Mouse (Mus musculus): Measurements from ENCODE around the gene Traf3. TPM values are rescaled to one million over a fixed set of nuclear protein-coding genes. Genes with fewer than 3 reads are reported as not detected.

The Traf3 gene
- polyA plus RNA-seq, 1 experiment from 2014 or later: 18.7 TPM

DNA sequence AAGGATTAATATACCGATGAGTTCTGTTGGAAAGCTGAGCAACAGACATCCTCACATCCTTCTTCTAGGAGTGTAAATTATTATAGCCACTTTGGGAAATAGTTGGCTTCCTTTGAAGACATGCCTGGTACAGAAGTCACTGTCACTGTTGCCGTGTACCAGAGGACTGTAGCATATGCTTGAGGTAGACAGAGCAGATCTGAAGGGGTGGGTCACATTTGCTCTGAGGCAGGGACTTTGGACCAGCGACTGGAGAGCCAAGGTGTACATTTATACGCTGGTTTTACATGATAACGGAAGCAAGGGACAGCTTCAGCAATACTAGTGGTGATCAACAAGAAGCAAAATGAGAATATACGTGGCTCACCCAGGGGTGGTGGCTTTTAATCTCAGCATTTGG, 52.7 kb downstream of the Traf3 start:
- Histone ChIP-seq H3K27me3 (no peaks in the 10 kb centered on the region), H3K9me3 (no peaks in the 10 kb centered on the region), H3K4me3 (no peak overlapping the region), H3K36me3 (peaks cover 25% of the 10 kb centered on the region), H3K4me2 (no peak overlapping the region), H3K27ac (replicated peaks) (no peak overlapping the region), H3K9ac (no peak overlapping the region), H3K4me1 (replicated peaks) (no peaks in the 10 kb centered on the region)
- ATAC-seq (ENCODE audit: low FRiP score, low read depth): no peak
- 98% methylated on average over 6 of the region's 6 CpGs for WGBS

DNA sequence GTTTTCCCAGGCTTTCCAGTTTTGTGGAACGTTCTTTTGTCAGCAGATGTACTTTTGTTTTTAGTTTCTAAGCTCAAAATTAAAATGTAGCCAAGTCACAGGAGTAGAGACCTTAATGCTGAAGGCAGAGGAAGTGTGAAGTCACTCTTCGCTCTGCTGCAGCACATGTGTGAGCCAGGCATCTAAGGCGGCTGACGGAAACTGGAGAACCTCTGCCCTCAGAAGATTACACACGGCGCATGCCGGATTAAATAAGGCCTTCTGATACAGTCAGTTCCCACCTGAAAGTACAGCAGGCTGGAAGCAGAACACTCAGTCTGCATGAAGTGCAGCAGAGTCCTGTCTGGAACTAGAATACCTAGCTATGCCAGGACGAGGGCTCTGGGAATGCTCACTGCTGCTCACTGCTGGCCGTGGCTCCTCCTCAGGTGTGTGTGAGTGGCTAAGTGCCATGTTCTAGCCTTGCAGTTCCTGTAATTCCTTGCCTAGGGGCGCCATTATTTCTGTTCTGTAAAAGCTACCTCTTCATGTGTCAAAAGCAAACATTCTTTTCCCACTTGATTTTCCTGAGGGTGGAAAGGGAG, 59.1 kb downstream of the Traf3 start:
- H3K9me3 ChIP-seq: no peaks in the 10 kb centered on the region
- no peak overlapping the region for H3K4me2 ChIP-seq
- H3K9ac ChIP-seq: no peak overlapping the region
- H3K36me3 ChIP-seq: peaks cover 20% of the 10 kb centered on the region
- H3K4me3 ChIP-seq: no peak overlapping the region
- no peak for ATAC-seq (ENCODE audit: low FRiP score, low read depth)
- peak overlapping the region; percentile 6; the same call in 1 of the 2 replicates for H3K27ac ChIP-seq (replicated peaks)
- 0 out of 2 replicates have a peak, but pooled peaks cover 9% of the 10 kb centered on the region for H3K4me1 ChIP-seq (replicated peaks)
- 74% methylated on average over 10 of the region's 10 CpGs for WGBS
- H3K27me3 ChIP-seq: no peaks in the 10 kb centered on the region

DNA sequence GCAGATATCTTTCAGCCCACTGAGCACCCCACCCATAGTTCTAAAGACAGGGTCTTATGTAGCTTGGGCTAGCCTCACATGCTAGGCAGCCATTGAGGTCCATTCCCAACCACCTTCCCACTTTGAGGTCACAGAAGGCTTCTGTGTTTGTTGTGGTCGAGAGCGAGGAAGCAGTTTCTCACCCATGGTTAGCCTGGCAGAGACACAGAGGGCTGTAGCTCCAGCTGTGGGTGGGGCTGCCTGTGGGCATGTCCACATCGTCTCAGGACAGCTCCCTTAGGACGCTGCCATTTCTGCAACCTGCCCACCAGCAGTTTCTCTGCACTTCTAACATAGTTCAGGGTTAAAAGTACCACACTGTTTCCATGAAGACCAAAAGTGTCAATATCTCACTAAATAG, 61.2 kb downstream of the Traf3 start:
- Histone ChIP-seq H3K36me3 (peaks cover 4% of the 10 kb centered on the region), H3K9me3 (no peaks in the 10 kb centered on the region)
- 85% methylated on average over 4 of the region's 4 CpGs for WGBS

DNA sequence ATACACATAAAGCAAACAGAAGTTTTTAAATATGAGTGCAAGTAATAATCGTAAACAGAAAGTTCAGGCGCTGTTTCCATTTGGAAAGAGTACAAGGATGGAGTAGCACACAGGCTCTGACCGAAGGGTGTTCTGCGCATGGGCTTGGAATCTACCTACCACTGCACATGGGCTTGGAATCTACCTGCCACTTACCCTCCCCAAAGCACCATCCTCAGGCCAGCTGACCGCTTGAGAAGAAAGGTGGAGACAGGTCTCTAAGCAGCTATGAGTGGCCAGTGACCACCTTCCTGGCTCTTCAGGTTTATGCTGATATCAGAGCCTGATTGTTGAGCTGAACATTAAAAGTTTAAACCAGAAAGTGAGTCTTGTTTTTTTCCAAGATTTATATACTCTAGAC, 62.3 kb downstream of the Traf3 start:
- Histone ChIP-seq H3K36me3 (no peaks in the 10 kb centered on the region), H3K4me1 (replicated peaks) (0 out of 2 replicates have a peak, but pooled peaks cover 9% of the 10 kb centered on the region), H3K27me3 (no peaks in the 10 kb centered on the region), H3K4me3 (no peak overlapping the region), H3K9me3 (no peaks in the 10 kb centered on the region), H3K27ac (replicated peaks) (no peak overlapping the region), H3K9ac (no peak overlapping the region), H3K4me2 (no peak overlapping the region)
- no peak for ATAC-seq (ENCODE audit: low FRiP score, low read depth)
- 97% methylated on average over 5 of the region's 5 CpGs for WGBS

More for the DNA sequence above, 61.2 kb downstream of the Traf3 start:
- H3K4me3 ChIP-seq: no peak overlapping the region
- 0 out of 2 replicates have a peak, but pooled peaks cover 9% of the 10 kb centered on the region for H3K4me1 ChIP-seq (replicated peaks)
- H3K9ac ChIP-seq: no peak overlapping the region
- no peaks in the 10 kb centered on the region for H3K27me3 ChIP-seq
- ATAC-seq (ENCODE audit: low FRiP score, low read depth): no peak
- H3K4me2 ChIP-seq: no peak overlapping the region
- H3K27ac ChIP-seq (replicated peaks): no peak overlapping the region

DNA sequence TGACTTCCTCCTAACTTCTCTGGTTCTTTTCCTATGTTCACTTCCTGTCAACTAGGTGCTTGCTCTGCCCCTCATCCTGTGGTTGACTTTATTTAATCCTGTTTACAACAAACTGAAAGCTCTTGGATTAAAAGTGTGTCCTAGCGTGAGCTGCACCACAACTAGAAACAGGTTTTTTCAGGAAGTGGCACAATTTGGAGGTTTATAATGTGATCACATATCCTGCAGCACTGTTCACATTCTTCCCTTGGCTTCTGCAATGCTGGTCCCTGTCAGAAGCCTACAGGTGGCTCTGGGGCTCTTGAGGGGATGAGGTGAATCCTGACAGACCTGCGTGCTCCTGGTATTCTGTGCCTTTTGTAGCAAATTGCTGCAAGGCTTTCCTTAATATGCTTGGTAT, 64.6 kb downstream of the Traf3 start:
- ATAC-seq (ENCODE audit: low FRiP score, low read depth): no peak
- Histone ChIP-seq H3K4me3 (no peak overlapping the region), H3K27ac (replicated peaks) (no peak overlapping the region), H3K9me3 (no peaks in the 10 kb centered on the region), H3K4me1 (replicated peaks) (no peaks in the 10 kb centered on the region), H3K4me2 (no peak overlapping the region), H3K9ac (no peak overlapping the region), H3K27me3 (no peaks in the 10 kb centered on the region), H3K36me3 (no peaks in the 10 kb centered on the region; the same call in 1 of the 2 replicates)
- WGBS: 93% methylated on average over 2 of the region's 2 CpGs

DNA sequence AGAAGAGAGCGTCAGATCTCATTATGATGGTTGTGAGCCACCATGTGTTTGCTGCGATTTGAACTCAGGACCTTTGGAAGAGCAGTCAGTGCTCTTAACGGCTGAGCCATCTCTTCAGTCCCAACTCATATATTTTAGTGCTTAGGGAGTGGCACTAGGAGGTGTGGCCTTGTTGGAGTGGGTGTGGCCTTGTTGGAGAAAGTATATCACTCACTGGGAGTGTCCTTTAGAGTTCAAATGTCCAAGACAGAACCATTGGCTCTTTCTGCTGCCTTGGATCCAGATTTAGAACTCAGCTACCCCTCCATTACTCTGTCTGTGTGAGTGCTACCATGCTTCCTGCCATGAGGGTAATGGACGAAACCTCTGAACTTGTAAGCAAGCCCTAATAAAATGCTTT, 67.6 kb downstream of the Traf3 start:
- H3K9me3 ChIP-seq: no peaks in the 10 kb centered on the region
- no peaks in the 10 kb centered on the region for H3K4me1 ChIP-seq (replicated peaks)
- no peak overlapping the region for H3K27ac ChIP-seq (replicated peaks)
- H3K36me3 ChIP-seq: peaks cover 3% of the 10 kb centered on the region; the same call in 1 of the 2 replicates
- no peak overlapping the region for H3K4me3 ChIP-seq
- no peak overlapping the region for H3K9ac ChIP-seq
- no peak overlapping the region for H3K4me2 ChIP-seq
- WGBS: 100% methylated on average over 4 of the region's 4 CpGs
- no peak for ATAC-seq (ENCODE audit: low FRiP score, low read depth)
- no peaks in the 10 kb centered on the region for H3K27me3 ChIP-seq

DNA sequence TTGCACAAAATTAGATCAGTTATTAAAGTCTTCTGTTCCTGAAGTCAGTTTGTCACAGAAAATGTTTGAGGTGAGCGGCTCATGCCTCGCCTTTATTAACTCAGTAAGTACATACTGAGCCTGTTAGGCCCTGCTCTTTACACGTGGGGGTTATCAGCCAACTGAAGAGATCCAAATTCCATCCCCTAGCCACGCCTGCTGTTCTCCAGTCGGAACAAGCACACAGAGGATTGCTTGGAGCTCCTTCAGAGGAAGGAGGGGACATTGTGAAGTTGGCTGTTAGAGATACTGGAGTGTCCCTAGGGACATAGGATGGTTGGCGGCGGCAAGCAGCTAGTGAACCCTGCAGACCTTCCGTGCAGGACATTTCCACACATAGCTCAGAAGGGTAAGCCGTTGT, 68.2 kb downstream of the Traf3 start:
- Histone ChIP-seq H3K4me2 (no peak overlapping the region), H3K36me3 (peaks cover 3% of the 10 kb centered on the region; the same call in 1 of the 2 replicates), H3K4me3 (no peak overlapping the region), H3K9ac (no peak overlapping the region), H3K9me3 (no peaks in the 10 kb centered on the region), H3K27ac (replicated peaks) (no peak overlapping the region), H3K4me1 (replicated peaks) (no peaks in the 10 kb centered on the region), H3K27me3 (no peaks in the 10 kb centered on the region)
- no peak for ATAC-seq (ENCODE audit: low FRiP score, low read depth)
- 85% methylated on average over 9 of the region's 9 CpGs for WGBS

DNA sequence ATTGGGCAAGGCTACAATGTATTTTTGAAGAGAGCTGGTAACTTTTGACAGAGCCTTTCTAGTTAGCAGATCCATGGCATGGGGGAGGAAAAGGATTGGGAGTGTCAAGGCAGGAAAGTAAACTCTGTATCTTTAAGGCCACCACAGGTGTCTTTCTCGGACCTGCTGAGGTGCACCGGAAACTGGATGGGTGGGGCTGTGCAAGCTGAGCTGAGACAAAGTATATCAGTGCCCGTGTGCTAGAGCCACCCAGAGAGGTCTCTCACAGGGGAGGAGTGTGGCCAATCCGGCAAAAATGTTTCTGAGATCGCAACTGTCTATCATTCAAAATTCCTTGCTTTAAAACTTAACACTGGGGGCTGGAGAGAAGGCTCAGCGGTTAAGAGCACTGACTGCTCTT, 69.5 kb downstream of the Traf3 start:
- Histone ChIP-seq H3K4me2 (no peak overlapping the region), H3K36me3 (peaks cover 3% of the 10 kb centered on the region; the same call in 1 of the 2 replicates), H3K27ac (replicated peaks) (no peak overlapping the region), H3K4me1 (replicated peaks) (no peaks in the 10 kb centered on the region), H3K27me3 (no peaks in the 10 kb centered on the region), H3K9ac (no peak overlapping the region), H3K9me3 (no peaks in the 10 kb centered on the region), H3K4me3 (no peak overlapping the region)
- ATAC-seq (ENCODE audit: low FRiP score, low read depth): no peak
- 99% methylated on average over 6 of the region's 6 CpGs for WGBS

DNA sequence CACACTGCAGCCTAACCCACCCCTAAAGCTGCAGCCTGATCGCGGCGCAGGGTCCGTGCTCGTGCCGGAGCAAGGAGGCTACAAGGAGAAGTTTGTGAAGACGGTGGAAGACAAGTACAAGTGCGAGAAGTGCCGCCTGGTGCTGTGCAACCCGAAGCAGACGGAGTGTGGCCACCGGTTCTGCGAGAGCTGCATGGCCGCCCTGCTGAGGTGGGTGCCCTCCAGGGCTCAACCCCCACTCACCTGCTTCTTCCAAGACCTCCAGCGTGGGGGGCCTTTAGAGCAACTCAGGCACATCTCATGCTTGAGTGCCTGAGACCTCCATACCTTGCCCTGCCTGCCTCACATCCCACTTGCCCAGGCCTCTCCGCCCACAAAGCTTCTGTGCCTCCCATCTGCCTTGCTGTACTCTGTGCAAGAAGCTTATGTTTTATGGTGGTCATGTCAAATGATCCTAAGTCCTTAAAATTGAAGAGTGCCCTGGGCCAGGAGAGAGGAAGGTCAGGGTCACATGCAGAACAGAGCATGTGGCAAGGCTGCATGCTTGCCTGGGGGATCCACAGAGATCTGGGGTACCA, 71.5 kb downstream of the Traf3 start:
- H3K9me3 ChIP-seq: no peaks in the 10 kb centered on the region
- ATAC-seq (ENCODE audit: low FRiP score, low read depth): no peak
- 96% methylated on average over 16 of the region's 16 CpGs for WGBS
- peaks cover 3% of the 10 kb centered on the region; the same call in 1 of the 2 replicates for H3K36me3 ChIP-seq
- H3K4me2 ChIP-seq: no peak overlapping the region
- no peak overlapping the region for H3K9ac ChIP-seq
- no peaks in the 10 kb centered on the region for H3K4me1 ChIP-seq (replicated peaks)
- H3K27ac ChIP-seq (replicated peaks): no peak overlapping the region
- no peaks in the 10 kb centered on the region for H3K27me3 ChIP-seq
- H3K4me3 ChIP-seq: no peak overlapping the region

DNA sequence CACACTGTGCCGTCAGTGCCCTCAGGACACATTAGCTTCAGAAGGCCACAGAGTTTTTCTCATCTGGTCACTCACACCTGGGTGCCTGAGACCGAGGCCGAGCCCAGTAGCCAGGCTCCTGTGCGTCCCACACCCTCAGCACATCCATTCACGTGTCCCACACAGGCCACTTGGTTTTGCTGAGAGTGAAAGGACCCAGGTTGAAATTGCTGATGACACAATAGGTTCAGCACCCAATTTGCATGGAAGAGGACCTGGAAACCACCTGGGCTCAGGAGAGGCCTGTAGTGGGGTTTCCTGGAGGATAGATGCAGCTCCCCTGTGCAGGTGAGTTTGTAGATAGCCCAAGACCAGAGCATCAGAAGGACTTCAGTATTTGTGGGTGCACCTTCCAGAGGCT, 72.2 kb downstream of the Traf3 start:
- ATAC-seq (ENCODE audit: low FRiP score, low read depth): no peak
- no peak overlapping the region for H3K27ac ChIP-seq (replicated peaks)
- peaks cover 7% of the 10 kb centered on the region for H3K36me3 ChIP-seq
- H3K4me1 ChIP-seq (replicated peaks): no peaks in the 10 kb centered on the region
- no peak overlapping the region for H3K9ac ChIP-seq
- H3K27me3 ChIP-seq: no peaks in the 10 kb centered on the region
- no peaks in the 10 kb centered on the region for H3K9me3 ChIP-seq
- H3K4me3 ChIP-seq: no peak overlapping the region
- 92% methylated on average over 5 of the region's 5 CpGs for WGBS
- H3K4me2 ChIP-seq: no peak overlapping the region

DNA sequence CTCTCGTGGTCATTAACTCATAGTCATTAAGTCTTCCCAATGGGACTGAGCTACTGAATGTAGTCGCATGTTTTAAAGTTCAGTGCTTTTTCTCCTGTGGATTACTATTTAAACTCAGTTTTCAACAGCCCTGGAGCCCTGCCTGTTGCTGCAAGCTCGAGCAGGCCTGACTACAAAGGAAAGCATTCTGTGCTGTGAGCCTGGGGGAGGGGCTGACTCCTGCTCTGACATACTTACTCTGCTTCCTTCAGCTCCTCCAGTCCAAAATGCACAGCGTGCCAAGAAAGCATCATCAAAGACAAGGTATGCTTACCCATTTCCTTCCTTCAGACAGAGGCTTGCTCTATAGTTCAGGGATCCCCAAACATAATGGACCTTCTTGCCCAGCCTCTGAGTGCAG, 72.6 kb downstream of the Traf3 start:
- peak; percentile 44; the same call in 1 of the 2 replicates for ATAC-seq (ENCODE audit: low FRiP score, low read depth)

DNA sequence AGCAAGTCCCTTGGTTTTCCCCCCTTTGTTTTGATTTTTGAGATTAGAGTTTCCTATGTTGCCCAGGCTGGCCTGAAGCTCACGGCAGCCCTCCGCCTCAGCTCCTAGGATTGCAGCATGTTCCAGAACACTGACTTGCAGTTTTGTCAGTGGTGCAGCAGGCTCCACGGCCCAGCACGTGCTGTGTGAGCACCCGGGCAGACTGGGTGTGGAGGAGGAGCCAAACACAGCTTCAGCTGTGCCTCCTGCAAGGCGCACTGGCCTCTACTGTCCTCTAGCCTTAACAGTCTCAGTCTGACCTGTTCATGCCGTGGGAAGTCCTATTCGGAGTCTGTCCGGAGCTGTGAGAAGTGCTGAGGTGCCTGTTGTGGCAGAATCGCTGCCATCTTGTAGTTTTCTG, 73.8 kb downstream of the Traf3 start:
- Histone ChIP-seq H3K27ac (replicated peaks) (no peak overlapping the region), H3K9me3 (no peaks in the 10 kb centered on the region), H3K4me1 (replicated peaks) (no peaks in the 10 kb centered on the region), H3K4me2 (no peak overlapping the region), H3K36me3 (peaks cover 8% of the 10 kb centered on the region), H3K27me3 (no peaks in the 10 kb centered on the region), H3K4me3 (no peak overlapping the region), H3K9ac (no peak overlapping the region)
- ATAC-seq (ENCODE audit: low FRiP score, low read depth): no peak
- 93% methylated on average over 10 of the region's 10 CpGs for WGBS

More for the DNA sequence above, 72.6 kb downstream of the Traf3 start:
- no peak overlapping the region for H3K4me2 ChIP-seq
- no peaks in the 10 kb centered on the region for H3K27me3 ChIP-seq
- H3K4me1 ChIP-seq (replicated peaks): no peaks in the 10 kb centered on the region
- no peak overlapping the region for H3K4me3 ChIP-seq
- H3K27ac ChIP-seq (replicated peaks): no peak overlapping the region
- no peaks in the 10 kb centered on the region for H3K9me3 ChIP-seq
- no peak overlapping the region for H3K9ac ChIP-seq
- WGBS: 49% methylated on average over 4 of the region's 4 CpGs
- peaks cover 8% of the 10 kb centered on the region for H3K36me3 ChIP-seq

DNA sequence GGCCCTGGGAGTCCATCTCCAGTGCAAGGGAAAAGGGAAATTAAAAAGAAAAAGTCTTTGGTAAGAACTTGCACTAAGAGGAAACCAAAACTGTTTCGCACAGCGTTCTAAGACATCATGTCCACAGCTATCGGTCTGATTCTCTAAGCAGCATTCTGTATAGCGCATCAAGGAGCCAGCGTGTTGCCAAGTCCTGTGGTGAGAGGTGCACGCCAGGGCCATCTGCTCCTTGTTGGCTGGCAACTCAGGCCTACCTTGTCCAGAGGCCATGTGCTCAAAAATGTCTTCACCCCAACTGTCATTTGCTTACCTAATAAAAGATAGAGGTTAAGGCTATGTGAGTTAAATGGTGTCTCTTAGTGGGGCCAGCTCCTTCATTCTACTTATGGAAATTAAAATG, 75.7 kb downstream of the Traf3 start:
- peaks cover 19% of the 10 kb centered on the region for H3K36me3 ChIP-seq
- H3K4me2 ChIP-seq: no peak overlapping the region
- no peak overlapping the region for H3K27ac ChIP-seq (replicated peaks)
- no peak for ATAC-seq (ENCODE audit: low FRiP score, low read depth)
- H3K9me3 ChIP-seq: no peaks in the 10 kb centered on the region
- 91% methylated on average over 6 of the region's 6 CpGs for WGBS
- no peak overlapping the region for H3K9ac ChIP-seq
- H3K27me3 ChIP-seq: no peaks in the 10 kb centered on the region
- no peak overlapping the region for H3K4me3 ChIP-seq
- H3K4me1 ChIP-seq (replicated peaks): no peaks in the 10 kb centered on the region

All from hindbrain, embryonic 15.5 days (tissue).